Mouse (Mus musculus): Measurements from ENCODE around the gene Iqcb1. TPM values are rescaled to one million over a fixed set of nuclear protein-coding genes. Genes with fewer than 3 reads are reported as not detected.

Iqcb1 gene
- polyA plus RNA-seq, 1 experiment, result 4.1 TPM

DNA sequence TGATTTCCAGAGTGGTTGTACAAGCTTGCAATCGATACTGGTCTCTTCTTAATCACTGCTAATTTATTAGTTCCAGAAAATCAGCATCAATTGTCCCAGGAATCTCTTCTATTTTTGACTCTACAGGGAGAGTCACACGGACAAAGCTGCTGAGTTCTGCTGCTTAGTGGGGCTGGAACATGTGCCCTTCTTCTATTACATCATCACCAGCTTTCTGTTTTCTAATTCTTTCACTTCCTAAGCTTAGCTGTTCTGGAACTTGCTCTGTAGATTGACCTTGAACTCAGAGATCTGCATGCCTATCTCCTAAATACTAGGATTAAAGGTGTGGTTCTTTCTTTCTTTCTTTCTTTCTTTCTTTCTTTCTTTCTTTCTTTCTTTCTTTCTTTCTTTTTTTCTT lies 29.9 kb upstream of the Iqcb1 start:
- no peak for DNase-seq
- TF ChIP-seq CTCF (IDR thresholded peaks at IDR 0.05; ENCODE audit: borderline replicate concordance, control insufficient read depth, extremely low read depth, insufficient read depth, low read length, poor library complexity), result no peak
- no peak for TF ChIP-seq POLR2A (IDR thresholded peaks at IDR 0.05; ENCODE audit: control insufficient read depth, extremely low read depth, insufficient read depth, low read length, poor library complexity)
- no peaks in the 10 kb centered on the region for H3K4me1 ChIP-seq (replicated peaks; ENCODE audit: control insufficient read depth, insufficient read depth, low read length)
- H3K4me3 ChIP-seq (ENCODE audit: control insufficient read depth, insufficient read depth, low read length), result no peak overlapping the region
- 89% methylated on average over 2 of the region's 2 CpGs for WGBS
- H3K36me3 ChIP-seq (ENCODE audit: control insufficient read depth, insufficient read depth, low read length), result no peaks in the 10 kb centered on the region
- H3K27ac ChIP-seq (ENCODE audit: control insufficient read depth, insufficient read depth, low read length), result no peak overlapping the region
- H3K27me3 ChIP-seq (ENCODE audit: control insufficient read depth, insufficient read depth, low read length), result no peaks in the 10 kb centered on the region

DNA sequence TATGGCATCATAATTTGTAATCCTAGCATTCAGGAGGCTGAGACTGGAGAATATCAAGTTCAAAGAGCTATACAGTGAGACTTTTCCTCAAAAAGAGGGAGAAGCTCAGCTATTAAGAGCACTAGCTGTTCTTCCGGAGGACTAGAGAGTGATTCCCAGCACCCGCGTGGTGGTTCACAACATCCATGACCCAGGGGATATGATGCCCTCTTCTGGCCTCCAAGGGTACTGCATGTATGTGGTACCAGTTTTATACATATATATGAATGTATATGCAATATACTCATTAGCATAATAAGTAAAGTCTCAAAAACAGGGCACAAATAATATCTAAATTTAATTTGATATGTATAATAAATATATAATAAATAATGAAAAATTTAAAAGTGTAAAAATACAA lies 25.8 kb upstream of the Iqcb1 start:
- H3K27me3 ChIP-seq (ENCODE audit: control insufficient read depth, insufficient read depth, low read length), result no peaks in the 10 kb centered on the region
- H3K36me3 ChIP-seq (ENCODE audit: control insufficient read depth, insufficient read depth, low read length), result no peaks in the 10 kb centered on the region
- no peak overlapping the region for H3K27ac ChIP-seq (ENCODE audit: control insufficient read depth, insufficient read depth, low read length)
- no peaks in the 10 kb centered on the region for H3K4me1 ChIP-seq (replicated peaks; ENCODE audit: control insufficient read depth, insufficient read depth, low read length)
- WGBS, result 95% methylated on average over 3 of the region's 3 CpGs
- DNase-seq, result no peak
- H3K4me3 ChIP-seq (ENCODE audit: control insufficient read depth, insufficient read depth, low read length), result no peak overlapping the region
- no peak for TF ChIP-seq POLR2A (IDR thresholded peaks at IDR 0.05; ENCODE audit: control insufficient read depth, extremely low read depth, insufficient read depth, low read length, poor library complexity)
- no peak for TF ChIP-seq CTCF (IDR thresholded peaks at IDR 0.05; ENCODE audit: borderline replicate concordance, control insufficient read depth, extremely low read depth, insufficient read depth, low read length, poor library complexity)

DNA sequence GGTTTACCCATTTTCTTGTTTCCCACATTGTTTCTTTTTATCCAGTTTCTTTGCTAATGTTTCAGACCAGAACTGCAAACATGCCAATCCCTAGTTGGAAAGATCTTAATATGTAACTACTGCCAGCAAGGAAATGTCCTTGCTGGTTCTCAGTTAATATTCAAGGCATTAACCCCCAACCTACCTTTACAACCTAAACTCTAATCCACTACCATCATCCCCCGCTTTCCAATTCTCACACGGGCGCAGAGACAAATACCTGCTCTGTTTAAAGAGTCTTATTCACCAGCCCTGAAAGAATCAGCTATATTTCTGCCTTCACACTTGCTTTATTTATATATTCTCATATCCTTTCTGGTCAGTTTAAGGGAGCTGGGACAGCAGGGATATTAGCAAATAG lies 19.6 kb upstream of the Iqcb1 start:
- no peak for TF ChIP-seq POLR2A (IDR thresholded peaks at IDR 0.05; ENCODE audit: control insufficient read depth, extremely low read depth, insufficient read depth, low read length, poor library complexity)
- no peak for TF ChIP-seq CTCF (IDR thresholded peaks at IDR 0.05; ENCODE audit: borderline replicate concordance, control insufficient read depth, extremely low read depth, insufficient read depth, low read length, poor library complexity)
- Histone ChIP-seq H3K36me3 (ENCODE audit: control insufficient read depth, insufficient read depth, low read length) (no peaks in the 10 kb centered on the region), H3K27ac (ENCODE audit: control insufficient read depth, insufficient read depth, low read length) (no peak overlapping the region), H3K4me1 (replicated peaks; ENCODE audit: control insufficient read depth, insufficient read depth, low read length) (no peaks in the 10 kb centered on the region), H3K4me3 (ENCODE audit: control insufficient read depth, insufficient read depth, low read length) (no peak overlapping the region), H3K27me3 (ENCODE audit: control insufficient read depth, insufficient read depth, low read length) (no peaks in the 10 kb centered on the region)
- WGBS, result 99% methylated on average over 3 of the region's 3 CpGs
- DNase-seq, result no peak

DNA sequence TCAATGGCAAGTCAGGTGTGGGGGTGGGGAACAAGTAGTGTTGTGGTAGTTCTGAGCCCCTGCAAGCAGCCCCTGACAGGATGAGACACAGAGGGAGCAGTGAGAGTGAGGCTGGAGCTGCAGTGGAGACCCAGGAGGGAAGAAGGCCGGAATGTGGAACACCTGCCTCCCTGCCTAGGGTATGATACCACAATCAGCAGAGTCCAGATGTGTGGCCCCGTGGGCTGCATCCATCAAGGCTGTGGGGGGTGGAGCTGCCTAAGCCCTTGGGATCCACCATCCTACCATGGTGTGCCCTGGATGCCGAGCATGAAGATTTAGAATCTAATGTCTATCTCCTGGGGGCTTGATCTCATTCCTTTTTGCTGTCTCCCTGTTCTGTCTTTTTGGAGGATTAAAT lies 14.5 kb upstream of the Iqcb1 start:
- Histone ChIP-seq H3K27ac (ENCODE audit: control insufficient read depth, insufficient read depth, low read length) (no peak overlapping the region), H3K27me3 (ENCODE audit: control insufficient read depth, insufficient read depth, low read length) (no peaks in the 10 kb centered on the region), H3K4me1 (replicated peaks; ENCODE audit: control insufficient read depth, insufficient read depth, low read length) (no peaks in the 10 kb centered on the region), H3K36me3 (ENCODE audit: control insufficient read depth, insufficient read depth, low read length) (no peaks in the 10 kb centered on the region), H3K4me3 (ENCODE audit: control insufficient read depth, insufficient read depth, low read length) (no peak overlapping the region)
- no peak for DNase-seq
- WGBS, result 84% methylated on average over 3 of the region's 3 CpGs
- TF ChIP-seq POLR2A (IDR thresholded peaks at IDR 0.05; ENCODE audit: control insufficient read depth, extremely low read depth, insufficient read depth, low read length, poor library complexity), result no peak
- TF ChIP-seq CTCF (IDR thresholded peaks at IDR 0.05; ENCODE audit: borderline replicate concordance, control insufficient read depth, extremely low read depth, insufficient read depth, low read length, poor library complexity), result no peak

DNA sequence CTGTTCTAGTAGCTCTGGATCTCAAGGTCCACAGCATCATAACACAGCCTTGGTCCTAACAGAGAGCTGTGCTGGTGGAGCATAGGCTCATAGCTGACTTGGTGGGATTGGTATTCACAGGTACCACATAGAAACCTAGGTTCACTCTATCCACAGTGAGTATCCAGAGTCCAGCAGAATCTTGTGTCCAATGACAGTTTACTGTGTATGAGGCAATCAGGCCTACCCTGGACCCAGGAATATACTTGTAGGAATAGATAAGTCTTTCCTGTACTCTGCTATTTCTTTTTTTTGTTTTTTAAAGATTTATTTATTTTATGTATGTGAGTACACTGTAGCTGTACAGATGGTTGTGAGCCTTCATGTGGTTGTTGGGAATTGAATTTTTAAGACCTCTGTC lies 11.3 kb upstream of the Iqcb1 start:
- DNase-seq, result no peak
- TF ChIP-seq POLR2A (IDR thresholded peaks at IDR 0.05; ENCODE audit: control insufficient read depth, extremely low read depth, insufficient read depth, low read length, poor library complexity), result no peak
- TF ChIP-seq CTCF (IDR thresholded peaks at IDR 0.05; ENCODE audit: borderline replicate concordance, control insufficient read depth, extremely low read depth, insufficient read depth, low read length, poor library complexity), result no peak
- H3K36me3 ChIP-seq (ENCODE audit: control insufficient read depth, insufficient read depth, low read length), result no peaks in the 10 kb centered on the region
- H3K27me3 ChIP-seq (ENCODE audit: control insufficient read depth, insufficient read depth, low read length), result no peaks in the 10 kb centered on the region
- H3K27ac ChIP-seq (ENCODE audit: control insufficient read depth, insufficient read depth, low read length), result no peak overlapping the region
- no peaks in the 10 kb centered on the region for H3K4me1 ChIP-seq (replicated peaks; ENCODE audit: control insufficient read depth, insufficient read depth, low read length)
- no peak overlapping the region for H3K4me3 ChIP-seq (ENCODE audit: control insufficient read depth, insufficient read depth, low read length)

DNA sequence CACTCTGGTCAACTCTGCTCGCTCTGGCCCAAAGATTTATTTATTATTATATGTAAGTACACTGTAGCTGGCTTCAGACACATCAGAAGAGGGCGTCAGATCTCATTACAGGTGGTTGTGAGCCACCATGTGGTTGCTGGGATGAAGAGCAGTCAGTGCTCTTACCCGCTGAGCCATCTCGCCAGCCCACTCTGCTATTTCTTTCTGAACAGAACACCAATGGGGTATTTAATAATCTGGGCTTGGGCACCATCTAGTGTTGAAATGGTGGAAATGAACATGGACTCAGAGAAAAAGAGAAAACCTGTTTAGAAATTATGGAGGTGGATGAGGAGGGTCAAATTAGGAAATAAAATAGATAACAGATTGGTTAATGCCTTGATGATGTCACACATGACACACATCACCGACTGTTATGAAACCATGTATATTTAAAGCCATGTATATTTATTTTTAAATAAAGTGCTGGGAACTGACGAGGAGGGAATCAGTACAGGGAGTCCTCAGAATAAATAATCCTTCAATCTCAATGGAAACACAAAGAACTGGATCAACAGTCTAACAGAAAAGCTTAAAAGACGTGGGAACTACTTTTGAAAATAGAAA lies 10.8 kb upstream of the Iqcb1 start:
- 25% methylated on average over 7 of the region's 7 CpGs for WGBS
- no peak overlapping the region for H3K27ac ChIP-seq (ENCODE audit: control insufficient read depth, insufficient read depth, low read length)
- TF ChIP-seq POLR2A (IDR thresholded peaks at IDR 0.05; ENCODE audit: control insufficient read depth, extremely low read depth, insufficient read depth, low read length, poor library complexity), result no peak
- no peak for TF ChIP-seq CTCF (IDR thresholded peaks at IDR 0.05; ENCODE audit: borderline replicate concordance, control insufficient read depth, extremely low read depth, insufficient read depth, low read length, poor library complexity)
- H3K36me3 ChIP-seq (ENCODE audit: control insufficient read depth, insufficient read depth, low read length), result no peaks in the 10 kb centered on the region
- H3K4me3 ChIP-seq (ENCODE audit: control insufficient read depth, insufficient read depth, low read length), result no peak overlapping the region
- DNase-seq, result peak; percentile 47
- H3K4me1 ChIP-seq (replicated peaks; ENCODE audit: control insufficient read depth, insufficient read depth, low read length), result no peaks in the 10 kb centered on the region
- H3K27me3 ChIP-seq (ENCODE audit: control insufficient read depth, insufficient read depth, low read length), result no peaks in the 10 kb centered on the region

DNA sequence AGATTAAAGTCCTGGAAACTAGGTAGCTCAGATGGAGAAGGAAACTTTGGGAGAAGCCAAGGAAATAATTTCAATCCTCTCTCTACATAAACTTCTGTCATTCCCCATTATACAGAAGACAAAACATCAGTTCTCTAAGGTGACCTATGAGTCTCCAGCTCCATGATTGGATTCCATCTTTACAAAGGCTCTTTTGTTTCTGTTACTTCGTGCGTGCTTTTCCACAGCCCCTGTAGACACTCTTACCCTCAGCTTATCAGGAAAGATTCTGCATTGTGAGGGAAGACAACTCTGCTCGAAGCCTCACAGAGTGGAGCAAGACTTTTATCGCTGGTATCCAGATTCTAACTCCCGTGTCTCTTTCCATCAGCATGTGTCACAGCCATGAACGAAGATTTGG lies 8.2 kb upstream of the Iqcb1 start:
- TF ChIP-seq CTCF (IDR thresholded peaks at IDR 0.05; ENCODE audit: borderline replicate concordance, control insufficient read depth, extremely low read depth, insufficient read depth, low read length, poor library complexity), result no peak
- no peak for TF ChIP-seq POLR2A (IDR thresholded peaks at IDR 0.05; ENCODE audit: control insufficient read depth, extremely low read depth, insufficient read depth, low read length, poor library complexity)
- Histone ChIP-seq H3K4me1 (replicated peaks; ENCODE audit: control insufficient read depth, insufficient read depth, low read length) (no peaks in the 10 kb centered on the region), H3K27ac (ENCODE audit: control insufficient read depth, insufficient read depth, low read length) (no peak overlapping the region), H3K36me3 (ENCODE audit: control insufficient read depth, insufficient read depth, low read length) (no peaks in the 10 kb centered on the region), H3K4me3 (ENCODE audit: control insufficient read depth, insufficient read depth, low read length) (no peak overlapping the region), H3K27me3 (ENCODE audit: control insufficient read depth, insufficient read depth, low read length) (no peaks in the 10 kb centered on the region)
- DNase-seq, result no peak
- WGBS, result 94% methylated on average over 6 of the region's 6 CpGs
